Mouse (Mus musculus): ENCODE data around the gene Slc44a2.

- no peak for TF ChIP-seq CTCF (IDR thresholded peaks at IDR 0.05; ENCODE audit: low read depth)
- 0 out of 2 replicates have a peak, but pooled peaks have one; percentile 16 for TF ChIP-seq EP300 (IDR thresholded peaks at IDR 0.05; ENCODE audit: low read depth)
Observed at GRCm38 (mm10) chr9:21288404-21289336, 31.8 kb upstream of the Slc44a2 start.
